ENCODE assay signal across 16 mouse cellular contexts in the genomic region with DNA sequence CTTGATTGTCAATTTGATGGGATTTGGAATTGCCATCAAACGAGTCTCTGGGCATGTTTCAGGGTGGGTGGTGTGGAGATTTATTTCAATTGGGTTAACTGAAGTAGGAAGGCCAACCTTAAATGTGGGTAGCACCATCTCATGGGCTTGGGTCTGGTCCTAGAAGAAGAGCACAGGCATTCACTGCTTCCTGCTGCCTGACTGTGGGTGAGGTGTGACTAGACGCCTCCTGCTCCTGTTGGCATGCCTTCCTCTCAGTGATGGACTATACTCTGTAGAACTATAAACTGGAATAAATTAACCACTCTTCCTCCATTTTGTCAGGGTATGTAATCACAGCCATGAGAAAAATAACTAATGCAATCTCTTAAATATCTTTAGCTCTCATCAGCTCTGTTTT.
"Had no signal": no experiment of that assay in that cellular context is flagged by ENCODE, and none has a peak within 500 bp of the region (broad histone marks: within the 10 kb centered on the region; RNA-seq: fewer than 3 reads in every experiment).

No protein-coding gene starts in this region.

- H3K9me3 ChIP-seq: neural tube, embryonic 12.5 days; neural tube, embryonic 13.5 days; neural tube, embryonic 15.5 days; stomach, embryonic 15.5 days had no signal

- H3K27ac ChIP-seq: neural tube, embryonic 12.5 days; neural tube, embryonic 13.5 days; neural tube, embryonic 15.5 days; stomach, embryonic 15.5 days; stomach, postnatal 0 days had no signal

- H3K4me1 ChIP-seq: neural tube, embryonic 12.5 days had no signal

- H3K4me2 ChIP-seq: neural tube, embryonic 12.5 days; neural tube, embryonic 13.5 days; neural tube, embryonic 15.5 days; stomach, embryonic 15.5 days had no signal

- H3K9ac ChIP-seq: neural tube, embryonic 12.5 days; neural tube, embryonic 13.5 days; neural tube, embryonic 15.5 days; stomach, embryonic 15.5 days had no signal

- DNase-seq: right cerebral cortex, adult 18-20 months; right cerebral cortex, postnatal 14 days; right cerebral cortex, postnatal 25 days; right cerebral cortex, postnatal 4 days; spleen, adult 18-20 months; thymus, adult 18-20 months; thymus, adult 2 months; thymus, postnatal 14 days; thymus, postnatal 25 days; thymus, postnatal 36 days; thymus, postnatal 4 days had no signal

- H3K27me3 ChIP-seq: neural tube, embryonic 12.5 days; neural tube, embryonic 13.5 days; neural tube, embryonic 15.5 days; stomach, embryonic 15.5 days had no signal

- H3K36me3 ChIP-seq: neural tube, embryonic 12.5 days; neural tube, embryonic 13.5 days; neural tube, embryonic 15.5 days; stomach, embryonic 15.5 days had no signal

- H3K4me3 ChIP-seq: neural tube, embryonic 12.5 days; neural tube, embryonic 13.5 days; neural tube, embryonic 15.5 days; stomach, embryonic 15.5 days had no signal
